Mouse (Mus musculus): Measurements from ENCODE around the gene Cdk6. TPM values are rescaled to one million over a fixed set of nuclear protein-coding genes. Genes with fewer than 3 reads are reported as not detected.

Gene Cdk6
- total and polyA plus RNA-seq, 3 experiments = 79.0 to 318 (median 197) TPM

GRCm38 (mm10) chr5:3579066-3579465 lies 237.8 kb downstream of the Cdk6 start:
- TF ChIP-seq UBTF (IDR thresholded peaks at IDR 0.05; ENCODE audit: borderline replicate concordance, insufficient read depth, low read depth, low read length) (no peak), MEF2A (IDR thresholded peaks at IDR 0.05; ENCODE audit: extremely low read depth, insufficient replicate concordance, low read depth, low read length, poor library complexity, severe bottlenecking) (no peak), SIN3A (IDR thresholded peaks at IDR 0.05; ENCODE audit: low read length) (no peak), SMC3 (IDR thresholded peaks at IDR 0.05; ENCODE audit: low read depth, low read length) (no peak), TCF12 (IDR thresholded peaks at IDR 0.05; ENCODE audit: low read depth, low read length) (no peak), ZNF384 (IDR thresholded peaks at IDR 0.05; ENCODE audit: low read depth, low read length) (no peak), GATA1 (IDR thresholded peaks at IDR 0.05; ENCODE audit: low read depth, low read length) (no peak), ZKSCAN1 (IDR thresholded peaks at IDR 0.05; ENCODE audit: low read depth, low read length) (no peak), USF2 (IDR thresholded peaks at IDR 0.05; ENCODE audit: borderline replicate concordance in 1 of 2, insufficient read depth in 1 of 2, low read depth in 1 of 2, low read length in 2 of 2) (no peak), BHLHE40 (IDR thresholded peaks at IDR 0.05; ENCODE audit: borderline replicate concordance, low read depth, low read length) (no peak), POLR2AphosphoS2 (IDR thresholded peaks at IDR 0.05; ENCODE audit: low read length) (no peak), POLR2AphosphoS5 (IDR thresholded peaks at IDR 0.05; ENCODE audit: borderline replicate concordance, low read depth, low read length) (no peak)
- H3K27ac ChIP-seq (ENCODE audit: control insufficient read depth, low read depth, low read length) = no peak overlapping the region
- H3K9ac ChIP-seq (ENCODE audit: control insufficient read depth, low read depth, low read length, poor library complexity, severe bottlenecking) = no peak overlapping the region
- H3K4me3 ChIP-seq (ENCODE audit: control insufficient read depth in 1 of 2, insufficient read depth in 1 of 2, low read depth in 2 of 2, low read length in 2 of 2) = no peak overlapping the region
- no peaks in the 10 kb centered on the region; the same call in 1 of the 2 replicates for H3K79me2 ChIP-seq (ENCODE audit: control insufficient read depth, insufficient read depth, low read length, poor library complexity)
- H3K36me3 ChIP-seq (ENCODE audit: control insufficient read depth in 1 of 2, insufficient read depth in 2 of 2, low read length in 2 of 2) = peaks cover 0 to 21% of the 10 kb centered on the region in 2 experiments; a peak in 2 of 4 replicates
- no peaks in the 10 kb centered on the region for H3K4me1 ChIP-seq (ENCODE audit: control insufficient read depth in 1 of 2, insufficient read depth in 2 of 2, low read length in 2 of 2)
- no peak for DNase-seq (ENCODE audit: low read depth, low spot score)
- H3K27me3 ChIP-seq (ENCODE audit: control insufficient read depth in 1 of 2, insufficient read depth in 2 of 2, low read length in 2 of 2) = no peaks in the 10 kb centered on the region
- H3K9me3 ChIP-seq (replicated peaks; ENCODE audit: insufficient read depth, low read length) = no peaks in the 10 kb centered on the region

Other genes starting within 250 kb of the Cdk6 start
- gene Fam133b, start 202.3 kb downstream of the Cdk6 start, total RNA-seq (2012; rRNA removed) = 36.2 and 39.4 TPM in 2 replicates
- gene Fam133b, start 202.3 kb downstream of the Cdk6 start, polyA plus RNA-seq (2012; ENCODE audit: insufficient read depth in 1 of 2, insufficient read length in 2 of 2, low read depth in 1 of 2, low replicate concordance in 2 of 2, missing spikeins in 1 of 2) = 10 to 100 TPM in 1 of 2 experiments, not detected in 1; 56.0 TPM
- gene 1700109H08Rik, start 230.1 kb downstream of the Cdk6 start, total RNA-seq (2012; rRNA removed) = 1.6 and 1.9 TPM in 2 replicates
- gene 1700109H08Rik, start 230.1 kb downstream of the Cdk6 start, polyA plus RNA-seq (2012; ENCODE audit: insufficient read depth in 1 of 2, insufficient read length in 2 of 2, low read depth in 1 of 2, low replicate concordance in 2 of 2, missing spikeins in 1 of 2) = 1 to 10 TPM in 1 of 2 experiments, not detected in 1; 4.2 TPM